Mouse (Mus musculus): ENCODE data around the gene Irf2.

Irf2 gene

DNA sequence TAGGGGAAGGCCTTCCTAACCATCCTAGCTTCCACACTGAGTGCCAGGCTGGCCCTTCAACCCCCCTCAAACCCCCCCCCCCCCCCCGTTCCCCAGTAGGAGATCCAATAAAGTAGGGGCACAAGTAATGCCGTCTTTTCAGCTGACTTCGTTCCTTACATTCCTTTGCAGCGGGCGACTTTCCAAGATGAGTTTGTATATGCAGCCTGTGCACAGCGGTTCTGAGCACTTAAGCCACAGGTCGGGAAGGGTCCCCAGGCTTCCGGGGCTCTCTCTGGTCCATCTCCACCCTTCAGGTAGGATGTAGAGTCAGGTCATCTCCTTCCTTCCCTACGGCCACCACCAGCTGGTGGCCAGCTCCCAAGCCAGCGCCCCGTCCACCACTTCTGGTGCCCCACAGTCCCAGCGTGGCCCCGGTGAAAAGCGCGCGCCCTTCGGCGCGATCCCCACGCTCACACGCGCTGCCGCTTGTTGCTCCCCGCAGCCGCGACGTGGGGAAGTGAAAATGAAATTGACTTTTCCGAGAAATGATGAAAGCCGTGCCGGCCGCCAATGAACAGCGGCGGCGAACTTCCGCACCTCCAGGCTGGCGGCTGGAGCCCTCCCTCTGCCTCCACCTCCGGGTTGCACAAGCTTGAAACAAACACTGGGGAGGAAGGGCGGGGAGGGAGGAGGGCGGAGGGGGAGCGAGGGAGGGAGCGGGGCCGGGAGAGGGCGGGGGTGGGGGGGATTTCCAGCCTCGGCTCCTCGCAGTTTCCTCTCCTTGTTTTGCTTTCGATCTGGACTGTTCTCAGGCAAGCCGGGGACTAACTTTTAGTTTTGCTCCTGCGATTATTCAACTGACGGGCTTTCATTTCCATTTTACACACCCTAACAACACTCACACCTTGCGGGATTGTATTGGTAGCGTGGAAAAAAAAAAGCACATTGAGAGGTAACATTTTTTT is at the start of gene Irf2:
Gene Irf2, plus strand, starts transcription at position 730 of the 947 bp plus-strand sequence.
- DNase-seq: peak; percentile 78

- DNase-seq: no peak
Measured at GRCm38 (mm10) chr8:46690111-46690510, 49.4 kb upstream of the Irf2 start.

GRCm38 (mm10) chr8:46690581-46690980 is 49.0 kb upstream of the Irf2 start:
- DNase-seq: no peak

- no peak for DNase-seq
Measured at GRCm38 (mm10) chr8:46691360-46691759, 48.2 kb upstream of the Irf2 start.

DNA sequence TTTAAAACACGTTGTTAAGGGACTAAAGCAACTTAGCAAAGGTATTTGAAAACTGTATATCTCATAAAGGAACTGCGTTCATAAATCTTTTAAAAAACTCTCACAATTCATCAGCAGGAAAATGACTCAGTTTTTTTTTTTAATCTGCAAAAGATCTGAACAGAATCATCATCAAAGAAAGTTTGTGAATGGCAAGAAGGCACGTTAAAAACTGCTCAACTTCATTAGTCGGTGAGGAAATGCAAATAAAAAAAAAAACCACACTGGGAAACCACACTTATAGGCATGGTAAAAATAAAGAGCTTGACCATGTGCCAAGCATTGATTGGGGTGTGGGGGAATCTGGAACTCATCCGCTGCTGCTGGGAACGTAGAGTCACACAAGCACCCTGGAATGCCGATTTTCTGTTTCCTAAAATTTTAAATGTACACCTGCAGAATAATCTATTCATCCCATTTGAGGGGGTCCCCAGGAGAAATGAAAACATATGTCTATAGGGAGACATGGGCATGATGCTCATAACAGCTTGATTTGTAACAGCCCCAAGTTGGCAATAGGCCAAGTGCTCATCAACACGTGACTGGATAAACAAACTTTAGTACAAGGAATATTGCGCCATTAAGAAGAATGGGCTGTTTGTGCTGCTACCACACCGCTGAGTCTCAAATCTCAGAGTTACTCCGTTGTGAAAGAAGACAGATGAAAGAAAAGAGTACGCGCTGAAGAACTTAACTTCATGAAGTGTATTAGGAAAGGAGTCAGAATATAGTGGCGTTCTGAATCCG is 43.1 kb upstream of the Irf2 start:
- DNase-seq: no peak

DNA sequence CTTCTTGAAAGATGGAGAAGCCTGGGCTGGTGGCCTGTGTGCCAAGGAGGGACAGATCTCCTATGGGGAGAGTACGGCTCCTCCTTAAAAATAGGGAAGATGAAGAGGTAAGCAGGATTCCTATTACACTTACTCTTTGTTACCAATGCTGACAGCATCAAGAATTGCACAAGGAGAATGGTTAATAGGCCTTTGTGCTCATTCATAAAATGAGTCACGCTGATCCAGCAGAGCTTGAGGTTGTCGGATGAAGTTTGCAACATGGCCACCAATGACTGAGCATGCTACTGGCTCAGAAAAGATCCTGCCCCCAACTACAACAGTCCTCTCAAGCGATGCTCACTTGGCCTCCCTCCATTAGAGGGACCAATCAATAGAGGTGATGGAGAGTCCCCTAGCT is 42.0 kb upstream of the Irf2 start:
- no peak for DNase-seq

DNA sequence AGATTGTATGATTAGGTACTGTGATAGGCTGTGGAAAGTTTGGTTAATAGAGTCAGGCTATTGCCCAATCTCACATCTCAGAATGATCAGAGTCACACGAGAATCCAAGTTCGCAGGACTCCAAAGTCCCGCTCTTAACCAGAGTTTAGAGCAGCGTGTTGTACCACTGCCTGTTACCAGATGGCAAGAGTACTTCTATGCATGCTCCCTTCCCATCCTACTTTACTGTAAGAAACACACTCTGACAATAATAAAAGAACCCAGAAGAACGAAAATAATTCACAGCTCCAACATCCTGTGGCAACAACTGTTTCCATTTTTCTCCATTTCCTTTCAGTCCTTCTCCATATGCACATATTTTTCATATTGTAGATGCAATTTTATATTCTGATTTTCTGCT is 41.4 kb upstream of the Irf2 start:
- no peak for DNase-seq

DNA sequence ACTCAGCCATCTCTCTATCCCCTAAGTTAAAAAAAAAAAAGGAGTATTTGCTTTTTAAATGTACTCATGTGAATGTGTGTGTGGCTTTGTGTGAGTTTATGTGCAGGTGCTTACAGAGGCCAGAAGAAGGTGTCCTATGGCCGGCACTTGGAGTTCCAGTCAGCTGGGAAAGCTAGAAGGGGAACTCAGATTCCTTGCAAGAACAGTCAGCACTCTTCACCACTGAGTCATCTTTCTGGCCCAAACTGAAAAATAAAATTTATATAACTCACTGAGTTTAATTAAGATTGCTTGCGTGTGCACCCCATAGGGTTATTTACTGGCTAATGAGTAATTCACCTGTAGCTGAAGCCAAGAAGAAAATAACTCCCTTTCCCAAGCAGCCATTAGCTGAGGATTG is 34.4 kb upstream of the Irf2 start:
- DNase-seq: no peak

DNA sequence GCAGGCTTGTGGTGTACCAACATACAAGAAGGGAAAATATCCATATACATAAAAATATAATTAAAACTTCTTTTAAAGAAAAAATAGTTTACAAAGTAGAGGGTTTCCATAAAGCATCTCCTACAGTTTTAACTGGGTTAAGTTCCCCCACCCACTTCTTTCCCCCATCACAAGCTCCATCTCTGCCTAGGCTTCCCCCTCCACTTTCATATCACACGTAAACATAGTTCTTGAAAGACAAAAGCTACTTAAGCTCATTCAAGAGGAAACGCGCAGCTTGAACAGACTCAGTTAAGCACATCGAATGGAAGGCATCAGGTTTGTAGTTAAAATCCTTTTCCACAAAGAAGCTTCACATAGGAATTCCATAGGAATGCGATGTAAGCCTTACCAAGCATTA is 32.8 kb upstream of the Irf2 start:
- DNase-seq: no peak

GRCm38 (mm10) chr8:46709302-46709701 is 30.2 kb upstream of the Irf2 start:
- no peak for DNase-seq

DNA sequence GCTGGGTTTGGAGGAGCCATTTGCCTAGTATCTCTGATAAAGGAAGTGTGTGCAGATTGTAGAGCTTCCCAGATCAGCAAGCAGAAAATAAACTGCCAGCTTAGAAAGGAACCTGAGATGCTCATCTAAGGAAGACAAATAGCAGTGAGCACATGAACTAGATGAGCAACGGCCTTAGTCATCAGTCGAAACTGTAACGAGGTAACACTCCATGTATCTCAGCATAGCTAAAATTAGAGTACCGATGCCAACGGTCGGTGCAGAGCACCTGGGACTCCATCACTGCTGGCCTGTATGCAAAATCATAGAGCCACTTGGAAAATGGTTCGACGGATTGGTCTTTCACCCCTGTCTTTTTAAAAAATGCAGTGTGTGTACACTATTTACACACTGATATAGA is 29.2 kb upstream of the Irf2 start:
- no peak for DNase-seq

DNA sequence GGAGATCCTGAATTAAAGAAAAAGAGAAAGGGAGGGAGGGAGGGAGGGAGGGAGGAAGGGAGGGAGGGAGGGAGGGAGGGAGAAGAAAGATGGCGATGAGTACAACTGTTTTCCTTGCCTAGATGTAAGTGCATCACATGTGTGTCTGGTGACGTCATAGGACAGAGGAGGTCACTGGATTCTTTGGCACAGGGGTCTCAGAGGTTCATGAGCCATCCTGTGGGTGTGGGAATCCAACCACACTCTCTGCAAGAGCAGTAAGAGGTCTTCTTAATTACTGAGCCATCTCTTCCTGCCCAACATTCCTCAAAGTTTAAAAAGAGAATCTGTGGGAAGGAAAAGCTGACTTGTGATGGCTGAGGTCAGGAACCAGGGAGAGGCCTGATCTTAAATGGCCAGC is 28.0 kb upstream of the Irf2 start:
- DNase-seq: no peak

GRCm38 (mm10) chr8:46713178-46713577 is 26.4 kb upstream of the Irf2 start:
- no peak for DNase-seq

DNA sequence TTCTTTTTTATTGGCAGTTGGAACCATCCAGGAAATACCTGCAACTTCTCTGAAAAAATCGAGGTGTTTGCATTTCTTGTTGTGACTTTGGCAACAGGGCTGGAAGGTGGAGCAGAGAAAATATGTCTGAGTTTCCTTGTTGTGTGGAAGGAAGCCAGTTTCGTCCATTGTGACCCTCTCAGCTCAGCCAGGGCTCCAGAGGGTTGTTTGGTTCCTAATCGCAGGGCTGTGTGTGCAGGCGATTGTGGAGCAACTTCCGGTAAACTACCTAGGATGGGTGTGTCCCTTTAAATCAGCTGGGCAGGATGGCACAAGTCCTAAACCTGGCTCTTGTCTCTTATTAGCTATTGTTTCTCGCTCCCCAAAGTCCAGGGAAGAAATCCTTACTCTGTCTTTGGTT is 25.7 kb upstream of the Irf2 start:
- no peak for DNase-seq

DNA sequence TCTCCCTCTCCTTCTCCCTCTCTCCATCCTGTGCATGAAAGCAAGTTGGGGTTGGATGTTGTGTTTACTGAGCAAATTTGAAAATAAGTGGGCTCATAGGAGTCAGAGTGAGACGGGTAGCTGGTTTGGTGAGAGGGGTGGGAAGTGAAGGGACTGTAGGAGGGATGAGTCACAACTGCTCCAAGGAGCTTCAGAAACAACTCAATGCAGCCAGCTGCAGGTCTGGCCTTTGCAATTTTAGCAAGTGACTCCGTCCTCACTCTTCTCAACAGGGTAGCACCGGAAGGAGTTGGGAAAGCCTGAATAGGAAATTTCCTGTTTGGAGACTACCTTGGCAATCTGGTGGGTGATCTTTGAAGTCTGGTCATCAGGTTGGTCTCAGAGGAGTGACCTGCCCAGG is 25.1 kb upstream of the Irf2 start:
- DNase-seq: no peak

DNA sequence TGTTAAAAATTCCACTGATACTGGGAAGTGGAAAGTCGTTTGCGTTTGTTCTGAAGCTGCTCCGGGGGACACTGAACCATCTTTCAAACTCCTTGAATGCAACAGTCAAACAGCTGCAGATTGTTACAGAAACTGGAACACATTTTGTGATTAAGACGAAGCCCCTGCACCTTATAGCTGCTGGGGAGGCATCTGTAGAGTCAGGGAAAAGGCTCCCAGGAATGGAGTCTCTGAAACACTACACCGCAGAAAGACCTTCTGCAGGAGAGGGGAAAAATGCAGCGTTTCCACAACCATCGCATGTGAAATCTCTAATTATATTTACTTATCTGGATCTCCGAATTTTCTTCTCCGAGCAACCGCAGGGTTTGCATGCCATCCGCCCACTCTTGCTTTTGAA is 23.1 kb upstream of the Irf2 start:
- no peak for DNase-seq

DNA sequence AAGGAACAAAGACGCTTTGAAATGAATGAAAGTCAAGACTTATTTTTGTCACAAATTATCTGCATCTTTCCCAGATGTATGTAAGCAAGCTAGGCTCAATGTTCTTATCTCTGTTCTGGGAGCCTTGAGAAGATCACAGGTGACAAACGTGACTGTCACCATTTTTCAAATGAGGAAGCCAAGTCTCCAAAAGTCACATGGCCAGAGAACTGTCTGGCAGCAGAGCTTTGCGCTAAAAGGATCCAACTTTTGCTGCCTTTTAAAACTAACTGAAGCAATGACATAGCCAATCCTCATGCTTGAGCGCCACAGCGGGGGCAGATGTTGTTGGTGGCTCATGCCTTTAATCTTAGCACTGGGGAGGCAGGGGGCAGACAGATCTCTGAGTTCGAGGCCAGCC is 22.4 kb upstream of the Irf2 start:
- DNase-seq: no peak

- no peak for DNase-seq
Measured at GRCm38 (mm10) chr8:46718301-46718700, 21.2 kb upstream of the Irf2 start.

GRCm38 (mm10) chr8:46718747-46719146 is 20.8 kb upstream of the Irf2 start:
- DNase-seq: no peak

DNA sequence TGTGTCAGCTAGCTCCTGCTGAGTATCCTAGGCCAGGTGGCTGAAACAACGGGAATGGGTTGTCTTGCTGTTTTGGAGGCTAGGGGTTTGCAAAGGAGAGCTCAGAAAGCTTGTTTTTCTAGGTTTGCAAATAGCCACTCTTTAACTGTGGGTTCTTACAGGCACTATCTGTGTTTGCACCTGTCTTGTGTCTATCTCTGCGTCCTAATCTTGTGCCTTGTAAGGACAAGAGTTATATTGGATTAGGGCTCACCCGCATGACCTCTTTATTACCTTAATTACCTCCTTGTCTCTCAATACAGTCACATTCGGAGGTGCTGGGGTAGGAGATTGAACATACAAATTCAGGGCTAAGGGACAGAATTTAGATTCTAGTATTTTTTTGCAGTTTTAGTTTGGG is 18.9 kb upstream of the Irf2 start:
- DNase-seq: no peak

DNA sequence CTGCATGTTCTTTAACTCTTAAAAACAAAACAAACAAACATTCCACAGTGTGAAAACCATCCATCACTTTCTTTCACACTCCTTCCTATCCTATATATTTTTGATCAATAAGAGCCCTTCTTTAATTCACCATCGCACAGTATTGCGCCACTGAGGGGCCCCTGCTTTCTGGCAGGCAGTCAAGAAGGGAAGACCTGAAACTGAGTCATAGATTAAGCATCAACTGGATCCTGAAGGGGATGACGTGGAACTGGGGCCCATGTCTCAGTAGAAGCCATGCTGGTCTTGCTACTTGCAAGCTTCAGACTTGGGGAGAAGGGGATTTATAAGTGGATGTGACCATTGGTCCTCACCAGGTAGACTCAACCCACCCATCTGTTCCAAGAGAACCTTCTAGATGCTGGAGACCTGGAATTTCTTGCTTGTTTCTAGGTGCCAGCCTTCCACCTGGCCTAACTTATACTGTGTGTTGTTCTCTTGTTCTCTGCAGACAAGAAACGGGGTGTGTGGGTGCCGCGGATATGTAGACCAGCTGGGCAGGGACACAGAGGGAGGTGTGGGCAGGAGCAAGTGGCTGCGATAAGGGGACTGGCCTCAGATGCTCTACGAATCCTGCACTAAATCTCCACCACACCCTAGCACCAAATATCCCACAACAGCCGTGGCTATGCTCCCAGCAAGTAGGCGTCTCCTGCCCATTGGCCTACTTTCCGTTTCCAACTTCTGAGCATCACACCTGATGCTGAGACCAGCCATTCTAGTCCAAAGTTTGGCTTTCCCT is 18.3 kb upstream of the Irf2 start:
- no peak for DNase-seq

GRCm38 (mm10) chr8:46722536-46722935 is 17.0 kb upstream of the Irf2 start:
- no peak for DNase-seq

DNA sequence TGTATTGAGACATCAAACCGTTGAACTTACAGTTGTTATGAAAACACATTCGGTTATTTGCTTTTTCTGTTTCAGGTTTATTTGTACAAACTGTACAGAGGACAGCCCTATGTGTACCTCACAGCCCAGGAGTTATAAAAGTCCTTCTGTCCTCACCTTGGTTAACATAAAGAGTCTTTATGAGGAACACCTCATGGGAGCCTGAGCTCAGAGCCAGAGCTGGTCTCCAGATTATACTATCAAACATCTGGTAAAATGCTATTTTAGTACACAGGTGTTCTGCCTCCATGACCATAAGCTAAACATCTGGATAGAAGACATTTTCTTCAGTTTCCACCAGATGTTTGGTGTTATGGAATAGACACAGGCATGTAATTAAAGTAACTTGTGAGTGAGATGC is 13.1 kb upstream of the Irf2 start:
- DNase-seq: no peak

Data from right cerebral cortex, postnatal 25 days (tissue).